Mouse (Mus musculus) heart, embryonic 11.5 days (tissue): ENCODE results near the gene Gm1043. TPM values are rescaled to one million over a fixed set of nuclear protein-coding genes. Genes with fewer than 3 reads are reported as not detected.

Experiments used
- ATAC-seq: fragments of 200-750 bp; cut with Nextera tagmentation; replicated peaks from 2 replicates; pipeline ENCODE4 v1.8.0; 2017; ENCODE audit warnings: moderate library complexity; ENCODE audit not compliant: insufficient number of reproducible peaks, low FRiP score, low TSS enrichment
- H3K27ac ChIP-seq: fragments of 300-500 bp; sonication (generic); 2 replicates; pipeline ENCODE4 v1.5.1; 2014; ENCODE audit warnings: mild to moderate bottlenecking, low read depth, low read length
- H3K27me3 ChIP-seq: fragments of 300-500 bp; sonication (generic); 2 replicates; pipeline ENCODE4 v1.6.1; 2014; ENCODE audit warnings: mild to moderate bottlenecking, low read length, mixed read lengths; ENCODE audit not compliant: control insufficient read depth, insufficient read depth
- H3K36me3 ChIP-seq: fragments of 300-500 bp; sonication (generic); 2 replicates; pipeline ENCODE4 v1.6.1; 2014; ENCODE audit warnings: mild to moderate bottlenecking, low read length, moderate library complexity, mixed read lengths; ENCODE audit not compliant: control insufficient read depth, insufficient read depth
- H3K4me1 ChIP-seq: fragments of 300-500 bp; sonication (generic); 2 replicates; pipeline ENCODE4 v1.6.1; 2014; ENCODE audit warnings: low read length; ENCODE audit not compliant: control insufficient read depth, insufficient read depth
- H3K4me2 ChIP-seq: fragments of 300-500 bp; sonication (generic); 2 replicates; pipeline ENCODE4 v1.6.1; 2014; ENCODE audit warnings: mild to moderate bottlenecking, moderate library complexity
- H3K4me3 ChIP-seq: fragments of 300-500 bp; sonication (generic); 2 replicates; pipeline ENCODE4 v1.5.1; 2014; ENCODE audit warnings: low read depth, low read length
- H3K9ac ChIP-seq: fragments of 300-500 bp; sonication (generic); 2 replicates; pipeline ENCODE4 v1.6.1; 2014; ENCODE audit warnings: mild to moderate bottlenecking, low read depth, low read length, moderate library complexity
- H3K9me3 ChIP-seq: fragments of 300-500 bp; sonication (generic); replicated peaks from 2 replicates; pipeline ENCODE4 v1.6.1; 2016; ENCODE audit warnings: low read length; ENCODE audit not compliant: control insufficient read depth
- WGBS: fragments of 180-500 bp; shearing (Covaris S2); extraction: QIAGEN DNeasy Blood & Tissue Kit; methylation state at CpG from one replicate; pipeline ENCODE4 v1.1.7; 2014; ENCODE audit not compliant: insufficient replicate concordance; 5-methylcytosine and 5-hydroxymethylcytosine counted together
- polyA plus RNA-seq: library from polyadenylated mRNA; unstranded; fragments of >200 nt; fragmentation: Nextera tagmentation; extraction: Ambion mirVana; gene quantifications from 2 replicates; pipeline ENCODE4 v1.2.1, GENCODE M21; 2014

Gene Gm1043
- polyA plus RNA-seq, 1 experiment from 2014 or later: not detected

- ATAC-seq: no peak
- H3K9me3 ChIP-seq: no peaks in the 10 kb centered on the region
- H3K4me1 ChIP-seq: no peaks in the 10 kb centered on the region
- H3K4me3 ChIP-seq: no peak overlapping the region
- WGBS: 73% methylated on average over 3 of the region's 3 CpGs
- H3K36me3 ChIP-seq: no peaks in the 10 kb centered on the region
- H3K27me3 ChIP-seq: no peaks in the 10 kb centered on the region
- H3K27ac ChIP-seq: no peak overlapping the region
- H3K9ac ChIP-seq: no peak overlapping the region
- no peak overlapping the region for H3K4me2 ChIP-seq
These were observed 28.7 kb upstream of the Gm1043 start for GRCm38 (mm10) chr5:37056471-37056870.

DNA sequence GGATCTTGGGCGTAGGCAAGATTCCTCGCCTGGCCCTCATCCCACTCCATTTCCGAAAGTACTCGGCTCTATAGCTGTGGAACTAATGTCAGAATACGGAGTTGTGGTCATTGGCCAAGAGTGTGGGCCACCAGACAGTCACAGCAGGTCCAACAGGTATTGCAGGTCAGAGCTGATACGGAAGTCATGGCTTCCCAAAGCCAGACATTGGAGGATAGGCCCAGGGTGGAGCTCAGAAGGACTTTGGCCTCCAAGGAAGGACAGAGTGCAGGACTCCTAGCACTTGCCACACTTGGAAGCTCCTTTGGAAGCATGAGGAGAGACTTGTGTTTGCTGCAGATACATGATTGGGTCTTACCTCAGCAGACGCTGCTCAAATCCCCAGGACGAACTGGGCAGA is 23.6 kb upstream of the Gm1043 start:
- no peak overlapping the region for H3K4me2 ChIP-seq
- WGBS: 74% methylated on average over 8 of the region's 8 CpGs
- no peaks in the 10 kb centered on the region for H3K4me1 ChIP-seq
- no peak for ATAC-seq
- no peaks in the 10 kb centered on the region for H3K27me3 ChIP-seq
- no peak overlapping the region for H3K4me3 ChIP-seq
- H3K9me3 ChIP-seq: no peaks in the 10 kb centered on the region
- H3K27ac ChIP-seq: no peak overlapping the region
- H3K9ac ChIP-seq: no peak overlapping the region
- no peaks in the 10 kb centered on the region for H3K36me3 ChIP-seq

GRCm38 (mm10) chr5:37064454-37065449 is 20.4 kb upstream of the Gm1043 start:
- no peak overlapping the region for H3K4me2 ChIP-seq
- WGBS: 69% methylated on average over 13 of the region's 13 CpGs

DNA sequence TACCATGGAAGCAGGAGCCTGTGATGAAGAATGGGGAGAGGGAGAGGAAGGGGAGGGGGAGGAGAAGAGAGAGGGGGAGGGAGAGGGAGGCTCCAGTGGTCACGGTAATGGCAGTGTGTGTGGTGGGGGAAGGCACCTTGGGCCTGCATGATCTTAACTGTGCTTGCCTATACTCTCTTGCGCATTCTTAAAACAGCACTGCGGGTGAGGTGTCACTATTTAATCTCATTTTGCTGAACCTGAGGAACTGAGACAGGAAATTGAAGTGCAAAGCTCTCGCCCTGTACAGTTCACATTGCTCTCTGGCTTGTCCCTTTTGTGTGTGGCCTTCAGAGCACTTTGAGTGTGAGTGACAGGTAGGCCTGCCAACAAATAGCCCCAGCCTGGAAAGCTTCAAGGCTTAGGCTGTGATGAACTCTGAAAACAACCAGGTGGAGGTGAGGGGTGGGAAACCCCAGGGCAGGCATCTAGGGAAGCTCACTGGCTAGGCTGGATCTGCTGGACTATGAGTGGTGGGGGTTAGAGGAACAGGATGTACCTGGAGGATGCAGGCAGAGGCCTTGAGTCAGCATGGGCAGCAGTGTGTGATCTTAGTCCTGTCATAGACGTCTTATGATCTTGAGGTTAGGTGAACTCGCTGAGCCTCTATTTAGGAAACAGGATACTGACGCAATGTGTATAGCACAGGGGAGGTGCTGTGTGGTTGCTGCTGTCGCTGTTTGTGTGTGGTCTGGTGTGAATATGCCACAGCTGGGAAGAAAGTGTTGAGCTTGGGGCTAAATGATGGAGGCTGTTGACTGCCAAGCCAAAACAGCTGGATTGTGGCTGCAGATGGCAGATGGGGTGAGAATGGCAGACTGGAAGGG is 18.2 kb upstream of the Gm1043 start:
- Histone ChIP-seq H3K4me3 (no peak overlapping the region), H3K4me1 (no peaks in the 10 kb centered on the region), H3K27ac (no peak overlapping the region), H3K36me3 (no peaks in the 10 kb centered on the region), H3K9ac (no peak overlapping the region), H3K27me3 (no peaks in the 10 kb centered on the region), H3K4me2 (no peak overlapping the region), H3K9me3 (no peaks in the 10 kb centered on the region)
- ATAC-seq: no peak
- WGBS: 62% methylated on average over 8 of the region's 8 CpGs

More at GRCm38 (mm10) chr5:37064454-37065449, 20.4 kb upstream of the Gm1043 start:
- no peak for ATAC-seq
- Histone ChIP-seq H3K27ac (no peak overlapping the region), H3K36me3 (no peaks in the 10 kb centered on the region), H3K27me3 (no peaks in the 10 kb centered on the region), H3K9me3 (no peaks in the 10 kb centered on the region), H3K4me3 (no peak overlapping the region), H3K4me1 (no peaks in the 10 kb centered on the region), H3K9ac (no peak overlapping the region)

- H3K9me3 ChIP-seq: no peaks in the 10 kb centered on the region
- no peak for ATAC-seq
- H3K27me3 ChIP-seq: peaks cover 20% of the 10 kb centered on the region
- no peak overlapping the region for H3K4me3 ChIP-seq
- no peak overlapping the region for H3K9ac ChIP-seq
- no peak overlapping the region for H3K4me2 ChIP-seq
- no peak overlapping the region for H3K27ac ChIP-seq
- no peaks in the 10 kb centered on the region for H3K36me3 ChIP-seq
- 78% methylated on average over 4 of the region's 4 CpGs for WGBS
- no peaks in the 10 kb centered on the region for H3K4me1 ChIP-seq
These were observed 11.5 kb upstream of the Gm1043 start for GRCm38 (mm10) chr5:37073660-37074059.

DNA sequence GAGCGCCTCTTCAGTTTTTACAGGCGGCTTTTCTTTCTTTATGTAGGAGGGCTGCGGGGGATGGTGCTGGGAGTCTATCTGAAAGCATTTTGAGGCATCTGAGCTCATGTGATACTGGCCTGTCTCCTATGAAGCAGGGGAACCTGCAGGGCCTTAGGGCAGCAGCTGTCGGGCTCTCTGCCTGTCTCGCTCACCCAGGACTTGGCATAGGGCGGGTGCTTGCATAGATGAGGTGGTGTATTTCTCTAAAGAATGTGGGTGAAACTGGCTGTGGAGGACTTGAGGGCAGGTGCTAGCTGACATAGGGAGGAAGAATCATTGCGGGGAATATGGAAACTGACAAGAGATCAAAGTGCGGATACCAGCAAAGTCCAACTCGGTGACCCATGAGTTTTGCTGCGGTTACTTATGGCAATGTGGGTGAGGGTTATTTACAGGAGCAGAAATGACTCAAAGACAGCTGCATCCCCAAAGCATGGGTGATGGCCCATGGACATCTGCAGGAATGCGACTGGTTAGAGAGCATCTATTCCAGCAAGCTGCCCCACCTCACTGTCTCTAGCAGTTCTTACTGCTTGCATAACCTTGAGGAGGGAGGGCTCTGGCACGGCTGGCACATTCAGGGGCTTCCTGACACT is 8.4 kb upstream of the Gm1043 start:
- no peak overlapping the region for H3K4me3 ChIP-seq
- ATAC-seq: no peak
- peaks cover 20% of the 10 kb centered on the region for H3K27me3 ChIP-seq
- H3K27ac ChIP-seq: no peak overlapping the region
- H3K9ac ChIP-seq: no peak overlapping the region
- no peaks in the 10 kb centered on the region for H3K9me3 ChIP-seq
- H3K36me3 ChIP-seq: no peaks in the 10 kb centered on the region
- H3K4me1 ChIP-seq: no peaks in the 10 kb centered on the region
- no peak overlapping the region for H3K4me2 ChIP-seq
- 49% methylated on average over 12 of the region's 12 CpGs for WGBS

GRCm38 (mm10) chr5:37077330-37077698 is 7.9 kb upstream of the Gm1043 start:
- 35% methylated on average over 3 of the region's 3 CpGs for WGBS
- no peak overlapping the region for H3K9ac ChIP-seq
- no peaks in the 10 kb centered on the region for H3K9me3 ChIP-seq
- H3K27me3 ChIP-seq: peaks cover 20% of the 10 kb centered on the region
- H3K27ac ChIP-seq: no peak overlapping the region
- ATAC-seq: no peak
- H3K4me1 ChIP-seq: peaks cover 3% of the 10 kb centered on the region; the same call in 1 of the 2 replicates
- H3K36me3 ChIP-seq: no peaks in the 10 kb centered on the region
- H3K4me2 ChIP-seq: no peak overlapping the region
- H3K4me3 ChIP-seq: no peak overlapping the region

DNA sequence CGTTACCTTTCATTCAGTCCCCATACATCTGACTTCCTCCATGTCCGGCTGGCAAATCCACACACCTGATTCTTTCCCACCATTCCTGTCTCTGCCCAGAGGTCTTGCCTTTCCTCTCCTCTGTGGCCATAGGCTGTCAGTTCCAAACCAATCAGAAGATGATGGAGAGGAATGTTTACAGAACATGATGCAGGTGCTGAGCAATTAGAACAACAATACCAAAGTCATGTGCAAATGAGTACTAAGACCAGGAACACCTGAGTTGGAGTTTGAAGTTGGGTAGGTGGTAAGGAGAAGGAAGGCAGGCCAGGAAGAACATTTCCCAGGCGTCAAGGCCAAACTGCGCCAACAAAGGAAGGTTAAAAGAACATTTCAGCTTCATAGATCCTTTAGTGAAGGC is 5.7 kb upstream of the Gm1043 start:
- WGBS: 82% methylated on average over 4 of the region's 4 CpGs
- Histone ChIP-seq H3K9me3 (no peaks in the 10 kb centered on the region), H3K4me3 (no peak overlapping the region), H3K36me3 (no peaks in the 10 kb centered on the region), H3K27ac (no peak overlapping the region), H3K4me1 (peaks cover 5% of the 10 kb centered on the region; the same call in 1 of the 2 replicates), H3K9ac (no peak overlapping the region), H3K4me2 (no peak overlapping the region), H3K27me3 (peaks cover 20% of the 10 kb centered on the region)
- no peak for ATAC-seq
